Mouse (Mus musculus) WW6 (cell line): ENCODE measurements around the gene Nfx1.
"Not testable (repeated sequence)": the region's sequence is repeated elsewhere in the genome, so short reads cannot be mapped to it uniquely, and the experiment has no call there.

Source experiments
- DNase-seq: peaks from one replicate; pipeline ENCODE4 v3.0.0-alpha.2; 2013; ENCODE audit warnings: low read depth, low spot score

The Nfx1 gene

GRCm38 (mm10) chr4:40970842-40971701 is at the start of gene Nfx1:
Gene Nfx1, plus strand, starts transcription at chr4:40970906.
- DNase-seq = peak; percentile 90

DNA sequence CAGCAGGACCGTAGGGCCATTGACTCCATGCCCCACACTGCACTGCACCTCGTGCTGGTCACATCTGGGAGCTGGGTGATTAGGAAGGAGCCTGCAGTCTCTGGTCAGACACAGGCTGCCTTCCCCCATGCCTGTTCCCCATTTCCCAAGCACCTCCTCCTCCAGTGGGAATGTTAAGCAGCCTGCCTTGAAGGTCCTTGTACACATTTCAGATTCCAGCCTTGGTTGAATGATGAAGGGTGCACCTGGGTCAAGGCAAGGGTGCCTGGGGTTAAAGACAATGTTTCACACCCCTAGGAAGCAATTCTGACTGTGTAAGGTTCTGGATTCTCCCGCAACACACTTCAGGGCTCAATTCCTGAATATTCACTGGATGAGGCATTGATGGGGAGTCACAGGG is 49.4 kb upstream of the Nfx1 start:
- no peak for DNase-seq

DNA sequence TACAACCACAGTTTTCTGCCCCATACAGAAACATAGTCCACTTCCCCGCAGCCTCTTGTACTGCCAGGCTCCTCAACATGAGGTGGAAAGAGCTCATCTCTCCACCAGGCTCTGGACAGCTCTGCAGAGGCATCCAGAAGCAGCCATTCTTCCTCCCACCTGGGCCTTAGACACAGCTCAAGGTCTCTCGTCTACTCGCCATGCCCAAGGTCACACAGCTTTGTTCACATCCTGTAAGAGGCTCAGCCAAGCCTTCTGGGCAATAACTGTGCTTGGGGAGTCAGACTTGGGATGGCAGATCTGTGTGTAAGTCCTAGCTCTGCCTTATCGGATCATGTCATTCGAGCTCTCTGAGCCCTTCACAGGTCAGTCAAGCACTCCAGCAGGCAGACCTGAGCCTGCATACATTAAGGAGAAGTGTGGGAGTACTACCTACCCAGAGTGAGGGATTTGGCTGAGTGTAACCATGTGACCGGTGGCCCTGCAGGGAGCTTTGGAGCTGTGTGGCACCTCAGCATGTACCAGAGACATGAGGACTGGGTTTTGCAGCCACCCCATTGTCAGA is 47.5 kb upstream of the Nfx1 start:
- DNase-seq = no peak

DNA sequence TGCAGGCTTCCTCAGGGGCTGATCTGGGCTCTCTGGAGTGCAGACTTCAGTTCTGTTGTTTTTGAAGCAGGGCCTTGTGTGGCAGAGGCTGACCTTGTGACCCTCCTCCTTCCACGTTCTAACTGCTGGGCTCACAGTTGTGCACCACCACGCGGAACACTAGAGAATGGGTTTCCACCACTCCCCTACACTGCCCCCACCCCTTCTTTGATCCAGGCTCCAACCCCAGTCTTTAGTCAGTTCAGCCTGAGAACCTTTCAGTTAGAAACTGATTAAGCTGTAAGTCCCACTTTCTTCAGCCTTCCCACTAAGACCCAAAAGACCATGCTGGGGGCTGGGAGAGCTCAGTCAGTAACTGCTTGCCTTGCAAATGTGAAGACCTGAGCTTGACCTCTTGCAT is 45.1 kb upstream of the Nfx1 start:
- DNase-seq = no peak

- DNase-seq = no peak
Observed at GRCm38 (mm10) chr4:40929046-40929445, 41.7 kb upstream of the Nfx1 start.

- DNase-seq = no peak
Observed at GRCm38 (mm10) chr4:40933694-40934093, 37.0 kb upstream of the Nfx1 start.

DNA sequence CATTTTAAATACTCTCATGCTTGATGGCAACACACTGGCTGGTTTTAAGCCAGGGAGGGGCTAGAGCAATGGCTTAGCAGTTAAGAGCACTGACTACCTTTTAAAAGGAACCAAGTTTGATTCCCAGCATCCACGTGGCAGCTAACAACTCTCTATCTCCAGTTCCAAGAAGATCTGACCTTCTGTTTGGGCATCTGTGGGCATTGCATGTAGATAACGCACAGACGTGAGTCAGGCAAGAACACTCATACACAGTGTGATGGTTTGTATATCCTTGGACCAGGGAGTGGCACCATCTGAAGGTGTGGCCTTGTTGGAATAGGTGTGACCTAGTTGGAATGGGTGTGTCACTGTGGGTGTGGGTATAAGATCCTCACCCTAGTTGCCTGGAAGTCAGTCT is 36.3 kb upstream of the Nfx1 start:
- not testable (repeated sequence) for DNase-seq

DNA sequence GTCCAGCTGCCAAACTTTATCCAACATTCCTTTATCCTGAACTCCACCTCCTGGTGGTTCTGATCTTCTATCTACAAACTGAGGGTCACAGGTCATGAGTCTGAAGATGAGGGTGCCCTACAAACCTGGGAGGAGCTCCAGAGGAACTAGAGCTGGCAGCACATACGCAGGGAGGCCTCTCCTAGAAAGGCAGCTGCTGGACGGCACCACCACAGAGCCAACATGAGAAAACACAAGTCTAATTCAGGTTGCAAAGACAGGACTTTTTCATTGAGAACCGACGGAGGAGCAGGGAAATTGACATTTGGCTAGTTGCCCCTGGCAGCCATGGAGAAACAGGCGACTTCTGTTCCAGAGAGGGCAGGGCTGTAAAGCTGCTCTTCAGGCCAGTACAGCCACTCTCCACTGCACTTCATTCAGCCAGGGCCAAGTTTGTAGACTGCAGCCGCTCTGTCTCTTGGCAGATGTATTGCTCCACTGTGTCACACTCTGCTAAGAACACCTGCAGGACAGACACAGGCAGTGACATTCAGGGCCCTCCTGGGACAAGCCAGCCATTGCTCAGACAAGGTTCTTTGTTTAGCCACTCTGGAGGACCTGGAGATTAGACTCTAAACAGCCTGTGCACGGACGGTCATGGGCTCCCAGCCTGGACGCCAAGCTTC is 34.4 kb upstream of the Nfx1 start:
- DNase-seq = no peak

- no peak for DNase-seq
Observed at GRCm38 (mm10) chr4:40938793-40939192, 31.9 kb upstream of the Nfx1 start.

DNA sequence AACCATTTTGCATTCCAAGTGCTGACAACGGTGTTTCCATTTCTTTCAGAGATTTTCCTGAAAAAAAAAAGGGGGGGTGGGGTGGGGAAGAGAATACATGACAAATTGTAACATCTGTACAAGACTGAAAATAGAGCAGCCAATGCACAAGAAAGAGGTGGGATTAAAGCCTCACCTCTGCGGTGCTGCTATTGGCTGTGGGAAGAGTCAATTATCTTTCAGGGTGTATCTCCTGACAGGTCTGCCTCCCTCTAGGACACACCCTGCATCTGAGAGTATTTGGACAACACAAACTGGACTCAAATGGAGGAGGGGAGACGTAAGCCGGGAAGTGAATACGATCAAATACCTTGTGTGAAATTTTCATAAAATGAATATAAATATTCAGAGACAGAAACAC is 27.1 kb upstream of the Nfx1 start:
- no peak for DNase-seq

GRCm38 (mm10) chr4:40946516-40947121 is 24.1 kb upstream of the Nfx1 start:
- no peak for DNase-seq

GRCm38 (mm10) chr4:40947565-40948159 is 23.0 kb upstream of the Nfx1 start:
- peak; percentile 18 for DNase-seq

GRCm38 (mm10) chr4:40948160-40948708 is 22.5 kb upstream of the Nfx1 start, which contains the start of the genes Bag1 and Chmp5:
Gene Bag1, minus strand, starts transcription at chr4:40948294.
Gene Chmp5, plus strand, starts transcription at chr4:40948407.
- peak; percentile 95 for DNase-seq

GRCm38 (mm10) chr4:40953521-40953920 is 17.2 kb upstream of the Nfx1 start:
- DNase-seq = no peak

GRCm38 (mm10) chr4:40955942-40956341 is 14.8 kb upstream of the Nfx1 start:
- DNase-seq = no peak

GRCm38 (mm10) chr4:40963536-40963935 is 7.2 kb upstream of the Nfx1 start:
- DNase-seq = no peak

DNA sequence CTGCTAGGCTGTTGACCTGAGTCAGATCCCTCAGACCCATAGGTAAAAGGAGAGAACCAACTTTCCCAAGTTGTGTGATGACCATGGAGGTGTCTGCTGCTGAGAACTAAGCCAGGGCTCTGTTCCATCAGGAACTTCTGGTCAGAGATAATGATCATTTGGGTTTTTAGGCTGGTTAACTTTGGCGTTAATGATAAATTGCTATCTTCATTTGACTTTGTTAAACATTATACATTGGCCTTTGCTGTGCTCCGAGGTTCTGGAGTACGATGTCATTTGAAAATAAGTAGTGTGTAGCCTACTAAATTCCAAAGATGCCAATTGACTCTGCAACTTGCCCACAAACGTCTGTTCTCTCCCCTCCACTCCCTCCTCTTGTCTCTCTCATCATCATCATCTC is 1.5 kb upstream of the Nfx1 start:
- DNase-seq = no peak

DNA sequence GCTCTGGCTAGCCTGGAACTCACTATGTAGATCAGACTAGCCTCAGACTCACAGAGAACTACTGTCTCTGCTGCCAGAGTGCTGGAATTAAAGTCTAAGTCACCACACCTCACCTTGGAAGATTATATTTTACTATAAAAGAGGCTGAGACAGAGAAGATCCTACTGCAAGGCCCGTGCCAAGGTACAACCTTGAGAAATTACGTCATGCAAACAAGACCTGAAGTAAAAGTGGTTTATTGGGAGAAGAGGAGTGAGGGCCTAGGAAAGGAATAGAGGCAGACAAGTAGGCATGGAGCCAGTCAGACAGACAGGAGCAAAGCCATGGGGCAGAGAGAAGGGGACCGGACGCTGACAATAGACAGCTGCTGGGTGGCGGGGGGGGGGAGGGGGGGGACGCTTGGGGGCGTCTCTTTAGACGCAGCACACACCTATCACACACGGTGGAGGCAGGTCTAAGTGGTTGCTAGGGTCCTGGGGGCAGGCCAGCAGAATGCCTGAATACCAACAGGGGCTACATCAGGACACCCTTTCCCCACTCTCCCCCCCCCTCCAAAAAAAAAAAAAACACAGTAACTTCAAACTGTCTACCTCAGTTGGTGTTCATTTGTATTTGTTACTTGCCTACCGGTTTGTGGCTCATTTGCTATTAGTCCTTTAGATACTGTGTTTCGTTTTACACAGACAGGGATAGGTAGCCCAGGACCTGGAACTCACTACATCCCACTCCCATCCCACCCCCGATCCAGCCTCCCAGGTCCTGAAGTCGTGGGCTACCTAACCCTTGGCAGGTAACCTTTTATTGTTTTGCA is 720 bp upstream of the Nfx1 start:
- no peak for DNase-seq

- DNase-seq = no peak
Observed at GRCm38 (mm10) chr4:40970592-40970841, 189 bp upstream of the Nfx1 start.

DNA sequence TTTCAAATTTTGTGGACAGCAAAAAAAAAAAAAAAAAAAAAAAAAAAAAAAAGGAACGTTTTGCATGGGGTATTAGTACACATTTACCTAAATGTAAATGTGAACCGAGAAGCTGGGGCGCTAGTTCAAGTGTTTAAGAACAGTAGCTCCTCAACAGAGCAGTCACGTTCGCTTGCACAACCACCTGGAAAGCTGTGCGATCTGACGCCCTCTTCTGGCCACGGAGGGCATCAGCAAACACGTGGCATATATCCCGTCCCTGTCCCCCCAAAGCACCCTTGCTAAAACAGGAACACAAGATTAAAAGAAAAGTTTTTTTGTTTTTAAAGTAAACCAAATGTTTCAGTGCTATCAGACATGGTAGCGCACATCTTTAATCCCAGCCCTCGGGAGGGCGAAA is 1.0 kb downstream of the Nfx1 start:
- DNase-seq = peak; percentile 40

- DNase-seq = no peak
Observed at GRCm38 (mm10) chr4:40974011-40974410, 3.3 kb downstream of the Nfx1 start.
